Mouse (Mus musculus) CH12.LX (cell line): ENCODE measurements at regions not wholly inside any gene's neighbourhood (a gene's known extent, or its start where the extent isn't known, plus 50 kb on each side); places are given as distances from the start of the nearest gene placed in this dataset.

Experiments used
- DNase-seq: peaks from one replicate; pipeline ENCODE4 v3.0.0-alpha.2; 2013; ENCODE audit errors: extremely low read depth
- H3K27ac ChIP-seq: 2 replicates; pipeline ENCODE4 v1.5.1; 2012; ENCODE audit warnings: low read depth, mild to moderate bottlenecking, control low read depth, moderate library complexity; ENCODE audit not compliant: insufficient read depth
- H3K27me3 ChIP-seq: replicated peaks from 2 replicates; pipeline ENCODE3; 2012; ENCODE audit warnings: inconsistent platforms
- H3K36me3 ChIP-seq, 2 experiments: replicated peaks in 1 of 2; 2 replicates each; pipeline versions ENCODE3 to v1.6.1; 2012; ENCODE audit warnings: inconsistent platforms in 1 of 2, low read length in 1 of 2, mild to moderate bottlenecking in 1 of 2, mixed read lengths in 1 of 2, moderate library complexity in 1 of 2; ENCODE audit not compliant: control insufficient read depth in 1 of 2, insufficient read depth in 1 of 2
- H3K4me1 ChIP-seq, 2 experiments: 2 replicates each; pipeline ENCODE4 v1.6.1; 2012; ENCODE audit warnings: inconsistent platforms in 1 of 2, moderate library complexity in 1 of 2; ENCODE audit not compliant: insufficient read depth in 2 of 2, control insufficient read depth in 1 of 2
- H3K4me2 ChIP-seq: 2 replicates; pipeline ENCODE4 v1.6.1; 2012; ENCODE audit warnings: low read depth, mild to moderate bottlenecking, control low read depth; ENCODE audit not compliant: poor library complexity, insufficient read depth, severe bottlenecking
- H3K4me3 ChIP-seq, 3 experiments: fragments of 150-350 bp in 1 of 3; sonication (generic) in 1 of 3; replicated peaks in 1 of 3; 2 replicates each; pipeline versions ENCODE3 to v1.5.1; 2011 to 2012; ENCODE audit warnings: low read depth in 2 of 3, low read length in 2 of 3, mild to moderate bottlenecking in 2 of 3, moderate library complexity in 2 of 3, control low read depth in 1 of 3, improper control_type of control experiment in 1 of 3, inconsistent platforms in 1 of 3, mixed read lengths in 1 of 3; ENCODE audit not compliant: poor library complexity in 1 of 3
- H3K79me2 ChIP-seq: replicated peaks from 2 replicates; pipeline ENCODE4 v1.6.1; 2012; ENCODE audit warnings: mild to moderate bottlenecking, moderate library complexity; ENCODE audit not compliant: control insufficient read depth, poor library complexity, insufficient read depth, severe bottlenecking; ENCODE audit errors: extremely low read depth
- H3K9ac ChIP-seq: 2 replicates; pipeline ENCODE4 v1.6.1; 2012; ENCODE audit warnings: low read depth, mild to moderate bottlenecking, control low read depth, moderate library complexity; ENCODE audit not compliant: insufficient read depth
- H3K9me3 ChIP-seq: replicated peaks from 2 replicates; pipeline ENCODE3; 2012; ENCODE audit warnings: low read length, inconsistent platforms, mixed read lengths
- CHD1 ChIP-seq: IDR thresholded peaks from 2 replicates; pipeline ENCODE4 v1.6.1; 2012; ENCODE audit warnings: low read depth, low read length, improper control_type of control experiment, inconsistent platforms
- CHD2 ChIP-seq: IDR thresholded peaks from 2 replicates; pipeline ENCODE4 v1.6.1; 2011; ENCODE audit warnings: low read length, improper control_type of control experiment
- CTCF ChIP-seq, 2 experiments: IDR thresholded peaks in 1 of 2; conservative IDR thresholded peaks in 1 of 2; 2 replicates each; pipeline ENCODE4 v1.5.1; 2011 to 2012; ENCODE audit warnings: low read depth in 2 of 2, low read length in 2 of 2, improper control_type of control experiment in 1 of 2, inconsistent platforms in 1 of 2, mild to moderate bottlenecking in 1 of 2, moderate library complexity in 1 of 2
- E2F4 ChIP-seq: IDR thresholded peaks from 2 replicates; pipeline ENCODE4 v1.6.1; 2011; ENCODE audit warnings: low read depth, low read length, improper control_type of control experiment; ENCODE audit not compliant: insufficient replicate concordance
- ELF1 ChIP-seq: IDR thresholded peaks from 2 replicates; pipeline ENCODE4 v1.6.1; 2014; ENCODE audit warnings: low read depth, mild to moderate bottlenecking, inconsistent platforms, low read length, improper control_type of control experiment
- ETS1 ChIP-seq: conservative IDR thresholded peaks from 2 replicates; pipeline ENCODE4 v1.6.1; 2012; ENCODE audit warnings: low read depth, mild to moderate bottlenecking, inconsistent platforms, low read length, improper control_type of control experiment, moderate library complexity
- IRF4 ChIP-seq: IDR thresholded peaks from 2 replicates; pipeline ENCODE4 v1.6.1; 2014; ENCODE audit warnings: low read depth, mild to moderate bottlenecking, inconsistent platforms, low read length, improper control_type of control experiment
- JUND ChIP-seq: conservative IDR thresholded peaks from 2 replicates; pipeline ENCODE4 v1.6.1; 2011; ENCODE audit warnings: low read depth, low read length, improper control_type of control experiment
- KAT2A ChIP-seq: IDR thresholded peaks from 2 replicates; pipeline ENCODE4 v1.6.1; 2012; ENCODE audit warnings: low read length, improper control_type of control experiment, inconsistent platforms; ENCODE audit not compliant: insufficient replicate concordance
- MAFK ChIP-seq: IDR thresholded peaks from 2 replicates; pipeline ENCODE4 v1.6.1; 2011; ENCODE audit warnings: low read length, improper control_type of control experiment; ENCODE audit not compliant: insufficient replicate concordance
- MAX ChIP-seq: IDR thresholded peaks from 2 replicates; pipeline ENCODE4 v1.6.1; 2011; ENCODE audit warnings: low read length, improper control_type of control experiment
- MAZ ChIP-seq: IDR thresholded peaks from 2 replicates; pipeline ENCODE4 v1.6.1; 2012; ENCODE audit warnings: low read depth, mild to moderate bottlenecking, inconsistent platforms, low read length, improper control_type of control experiment, moderate library complexity
- MXI1 ChIP-seq: IDR thresholded peaks from 2 replicates; pipeline ENCODE4 v1.6.1; 2011; ENCODE audit warnings: mild to moderate bottlenecking, low read depth, low read length, improper control_type of control experiment
- UBTF ChIP-seq: IDR thresholded peaks from 2 replicates; pipeline ENCODE4 v1.6.1; 2012; ENCODE audit warnings: low read depth, mild to moderate bottlenecking, inconsistent platforms, low read length, improper control_type of control experiment, moderate library complexity
- USF1 ChIP-seq: IDR thresholded peaks from 2 replicates; pipeline ENCODE4 v1.6.1; 2014; ENCODE audit warnings: low read depth, mild to moderate bottlenecking, inconsistent platforms, low read length, improper control_type of control experiment
- USF2 ChIP-seq: conservative IDR thresholded peaks from 2 replicates; pipeline ENCODE4 v1.6.1; 2011; ENCODE audit warnings: low read depth, low read length, improper control_type of control experiment
- ZC3H11A ChIP-seq: IDR thresholded peaks from 2 replicates; pipeline ENCODE4 v1.6.1; 2012; ENCODE audit warnings: low read depth, mild to moderate bottlenecking, inconsistent platforms, low read length, improper control_type of control experiment
- ZKSCAN1 ChIP-seq: IDR thresholded peaks from 2 replicates; pipeline ENCODE4 v1.6.1; 2012; ENCODE audit warnings: low read depth, inconsistent platforms, low read length, improper control_type of control experiment, borderline replicate concordance
- ZMIZ1 ChIP-seq: IDR thresholded peaks from 2 replicates; pipeline ENCODE4 v1.6.1; 2012; ENCODE audit warnings: low read depth, mild to moderate bottlenecking, inconsistent platforms, low read length, improper control_type of control experiment
- dilution Hi-C: fragments of 300-500 bp; cut with MboI; formaldehyde crosslinking; loops from 2 replicates; pipeline ENCODE4 v1.14.3; 2020; ENCODE audit warnings: low sequenced_read_pairs; ENCODE audit not compliant: extremely low pct_unique_long_range_greater_than_20kb, extremely low pct_ligation_motif_present
- in situ Hi-C: fragments of 300-500 bp; cut with MboI; formaldehyde crosslinking; loops from 3 replicates; pipeline ENCODE4 v1.14.3; 2019; ENCODE audit warnings: low sequenced_read_pairs, low pct_ligation_motif_present, low pct_unique_long_range_greater_than_20kb, mixed read lengths

DNA sequence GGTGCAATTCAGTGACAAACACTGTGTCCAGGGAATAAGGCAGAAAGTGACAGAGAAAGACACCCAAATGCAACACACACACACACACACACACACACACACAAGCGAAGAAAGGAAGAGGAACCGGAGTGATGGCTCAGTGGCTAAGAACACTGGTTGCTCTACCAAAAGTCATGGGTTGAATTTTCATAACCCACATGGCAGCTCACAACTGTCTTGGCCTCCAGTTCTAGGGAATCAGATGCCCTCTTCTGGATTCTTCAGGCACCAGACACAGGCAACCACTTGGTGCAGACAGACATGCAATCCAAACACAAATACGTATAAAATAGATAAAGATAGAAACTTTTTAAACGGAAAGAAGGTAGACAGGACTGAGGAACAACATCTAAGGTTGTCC lies 618.4 kb upstream of the Cdh11 start:
- H3K4me3 ChIP-seq, result no peak overlapping the region
- DNase-seq, result no peak
- TF ChIP-seq USF2, result no peak
- no peak for TF ChIP-seq MAX
- no peak for TF ChIP-seq UBTF
- no peak for TF ChIP-seq ZKSCAN1
- TF ChIP-seq CTCF (conservative IDR thresholded peaks at IDR 0.05 in 1 of 2, IDR thresholded peaks at IDR 0.05 in 1 of 2; ENCODE audit: low read depth in 2 of 2, low read length in 2 of 2), result no peak
- TF ChIP-seq USF1, result no peak
- no peak for TF ChIP-seq ZMIZ1
- no peak for TF ChIP-seq ELF1
- no peak for TF ChIP-seq CHD2
- TF ChIP-seq MAFK, result no peak
- TF ChIP-seq ETS1, result no peak
- no peak for TF ChIP-seq ZC3H11A
- no peak for TF ChIP-seq KAT2A
- no peak for TF ChIP-seq CHD1
- H3K4me1 ChIP-seq, result no peaks in the 10 kb centered on the region
- H3K36me3 ChIP-seq, result no peaks in the 10 kb centered on the region
- no peaks in the 10 kb centered on the region for H3K79me2 ChIP-seq
- H3K9me3 ChIP-seq, result peaks cover 3% of the 10 kb centered on the region
- in situ Hi-C loops (no loop called here), dilution Hi-C loops (no loop called here)
- no peaks in the 10 kb centered on the region for H3K27me3 ChIP-seq
- no peak overlapping the region for H3K4me2 ChIP-seq
- H3K27ac ChIP-seq, result no peak overlapping the region
- no peak overlapping the region for H3K9ac ChIP-seq

DNA sequence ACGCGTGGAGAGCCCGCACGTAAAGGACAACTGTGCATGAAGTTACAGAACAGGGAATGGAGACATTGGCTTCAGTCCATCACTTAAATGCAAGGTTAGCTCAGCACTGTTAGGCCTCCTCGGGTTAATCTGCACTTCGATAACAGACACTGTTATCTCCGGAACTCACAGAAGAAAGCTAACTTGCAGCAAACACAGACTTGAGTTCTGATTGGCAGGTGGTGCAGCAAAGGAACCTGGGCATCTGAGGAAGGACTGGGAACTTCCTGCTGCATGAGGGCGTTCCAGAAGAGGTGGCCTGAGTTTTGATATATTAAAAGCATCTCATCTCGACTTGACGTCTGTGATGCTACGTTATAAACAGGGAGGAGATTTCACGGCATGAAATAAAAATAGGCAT lies 620.3 kb upstream of the Cdh11 start:
- H3K9me3 ChIP-seq, result peaks cover 2% of the 10 kb centered on the region

More for the DNA sequence above, 620.3 kb upstream of the Cdh11 start:
- Histone ChIP-seq H3K4me1 (no peaks in the 10 kb centered on the region), H3K36me3 (no peaks in the 10 kb centered on the region), H3K27me3 (no peaks in the 10 kb centered on the region), H3K4me2 (no peak overlapping the region), H3K27ac (no peak overlapping the region), H3K9ac (no peak overlapping the region), H3K4me3 (no peak overlapping the region), H3K79me2 (no peaks in the 10 kb centered on the region)
- in situ Hi-C loops (no loop called here), dilution Hi-C loops (no loop called here)
- no peak for DNase-seq
- TF ChIP-seq ZMIZ1 (no peak), IRF4 (no peak), E2F4 (no peak), JUND (no peak), MXI1 (no peak), MAFK (no peak), MAZ (no peak), ZKSCAN1 (no peak), CHD2 (no peak), ZC3H11A (no peak)
